Mouse (Mus musculus) neural tube, embryonic 11.5 days (tissue): ENCODE data around the gene Gm6583. TPM values are rescaled to one million over a fixed set of nuclear protein-coding genes. Genes with fewer than 3 reads are reported as not detected.

Source experiments
- ATAC-seq: fragments of 200-750 bp; cut with Nextera tagmentation; 2 replicates; pipeline ENCODE4 v1.8.0; 2017; ENCODE audit warnings: moderate number of reproducible peaks, mild to moderate bottlenecking, moderate TSS enrichment, moderate library complexity; ENCODE audit not compliant: insufficient read depth, low FRiP score, low TSS enrichment
- DNase-seq: peaks from one replicate; pipeline ENCODE4 v3.0.0-alpha.2; 2015; ENCODE audit warnings: low spot score
- H3K27ac ChIP-seq: fragments of 300-500 bp; sonication (generic); 2 replicates; pipeline ENCODE4 v1.5.1; 2014; ENCODE audit warnings: low read depth, mild to moderate bottlenecking, low read length
- H3K27me3 ChIP-seq: fragments of 300-500 bp; sonication (generic); 2 replicates; pipeline ENCODE4 v1.6.1; 2014; ENCODE audit warnings: mild to moderate bottlenecking, low read length, mixed read lengths; ENCODE audit not compliant: control insufficient read depth, insufficient read depth
- H3K36me3 ChIP-seq: fragments of 300-500 bp; sonication (generic); 2 replicates; pipeline ENCODE4 v1.6.1; 2014; ENCODE audit warnings: mild to moderate bottlenecking, low read length, moderate library complexity, mixed read lengths; ENCODE audit not compliant: control insufficient read depth, insufficient read depth
- H3K4me1 ChIP-seq: fragments of 300-500 bp; sonication (generic); 2 replicates; pipeline ENCODE4 v1.6.1; 2014; ENCODE audit warnings: low read length, mixed read lengths; ENCODE audit not compliant: control insufficient read depth, insufficient read depth
- H3K4me2 ChIP-seq: fragments of 300-500 bp; sonication (generic); 2 replicates; pipeline ENCODE4 v1.6.1; 2014; ENCODE audit warnings: low read depth, mild to moderate bottlenecking, moderate library complexity
- H3K4me3 ChIP-seq: fragments of 300-500 bp; sonication (generic); 2 replicates; pipeline ENCODE4 v1.5.1; 2014; ENCODE audit warnings: low read depth, low read length
- H3K9ac ChIP-seq: fragments of 300-500 bp; sonication (generic); 2 replicates; pipeline ENCODE4 v1.6.1; 2014; ENCODE audit warnings: mild to moderate bottlenecking, low read length
- H3K9me3 ChIP-seq: fragments of 300-500 bp; sonication (generic); 2 replicates; pipeline ENCODE4 v1.6.1; 2016; ENCODE audit warnings: low read length; ENCODE audit not compliant: control insufficient read depth
- WGBS: fragments of 180-500 bp; shearing (Covaris S2); extraction: QIAGEN DNeasy Blood & Tissue Kit; methylation state at CpG from one replicate; pipeline ENCODE4 v1.1.7; 2014; 5-methylcytosine and 5-hydroxymethylcytosine counted together
- polyA plus RNA-seq: library from polyadenylated mRNA; unstranded; fragments of >200 nt; fragmentation: Nextera tagmentation; extraction: Ambion mirVana; gene quantifications from 2 replicates; pipeline ENCODE4 v1.2.1, GENCODE M21; 2014

Gm6583 gene
- polyA plus RNA-seq, 1 experiment from 2014 or later, result 0.20 TPM

DNA sequence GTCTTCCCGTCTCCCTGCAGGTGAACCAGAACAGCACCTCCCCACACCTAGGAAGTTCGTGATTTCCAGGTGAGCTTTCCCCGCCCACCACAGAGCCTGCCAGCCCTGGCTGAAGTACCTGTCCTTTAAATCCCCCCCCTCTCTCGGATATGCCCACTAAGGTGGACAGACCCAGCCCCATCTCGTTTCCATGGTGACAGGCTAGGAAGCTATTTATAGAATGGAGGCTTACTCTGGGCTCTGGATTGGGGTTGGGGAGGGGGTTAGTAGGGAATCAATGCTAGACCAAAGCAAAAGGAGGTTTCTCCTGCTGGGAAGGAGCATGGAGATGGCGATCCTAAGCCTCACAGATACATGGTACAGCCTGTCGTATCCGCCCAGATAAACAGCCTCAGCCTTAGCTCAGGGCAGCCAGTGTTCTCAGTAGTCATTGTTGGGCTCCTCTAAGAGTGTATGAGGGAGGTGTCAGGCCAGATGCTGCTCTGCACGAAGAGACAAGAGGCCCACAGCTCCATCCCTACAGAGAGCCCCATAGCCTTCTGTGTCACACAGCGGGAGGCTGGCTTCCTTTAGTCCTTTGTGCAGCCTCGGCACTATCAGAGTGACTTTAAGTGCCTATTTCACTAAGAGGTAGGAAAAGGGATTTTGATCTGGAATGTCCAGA is 42.5 kb downstream of the Gm6583 start:
- Histone ChIP-seq H3K9me3 (no peaks in the 10 kb centered on the region), H3K36me3 (peaks cover 8% of the 10 kb centered on the region), H3K4me3 (no peak overlapping the region), H3K9ac (no peak overlapping the region), H3K4me1 (no peaks in the 10 kb centered on the region), H3K27me3 (no peaks in the 10 kb centered on the region), H3K27ac (no peak overlapping the region), H3K4me2 (no peak overlapping the region)
- ATAC-seq (no peak), DNase-seq (no peak)
- 75% methylated on average over 11 of the region's 11 CpGs for WGBS

DNA sequence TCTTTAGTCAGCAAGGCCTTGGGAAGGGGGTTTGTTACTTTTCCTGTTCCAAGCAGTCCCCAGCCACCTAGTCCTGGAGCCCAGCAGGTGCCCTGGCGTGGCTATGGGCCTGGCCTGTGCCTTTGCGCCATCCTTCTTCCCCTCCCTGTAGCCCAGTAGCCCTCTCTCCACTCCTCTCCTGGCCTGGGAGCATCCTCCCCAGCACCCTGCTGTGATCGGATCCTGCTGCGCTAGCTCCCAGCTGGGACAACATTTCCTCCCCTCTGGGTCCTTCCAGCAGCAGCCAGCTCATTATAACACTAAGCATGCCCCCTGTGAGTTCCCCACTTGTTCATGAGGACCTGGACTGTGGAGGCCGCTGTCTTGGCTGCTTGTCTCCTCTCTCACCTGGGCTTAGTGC is 50.0 kb downstream of the Gm6583 start:
- H3K9ac ChIP-seq, result no peak overlapping the region
- no peak overlapping the region for H3K27ac ChIP-seq
- no peaks in the 10 kb centered on the region for H3K9me3 ChIP-seq
- 63% methylated on average over 5 of the region's 5 CpGs for WGBS
- no peak for DNase-seq
- H3K4me1 ChIP-seq, result no peaks in the 10 kb centered on the region
- H3K27me3 ChIP-seq, result no peaks in the 10 kb centered on the region
- no peak overlapping the region for H3K4me3 ChIP-seq
- H3K36me3 ChIP-seq, result peaks cover 11% of the 10 kb centered on the region
- no peak for ATAC-seq
- no peak overlapping the region for H3K4me2 ChIP-seq

Other genes with a start within 250 kb of the Gm6583 start
- gene Cryba4, start 103.5 kb downstream of the Gm6583 start, polyA plus RNA-seq, result 0.53 and 1.3 TPM in 2 replicates
- 0.53 and 0.90 TPM in 2 replicates for gene Crybb1, start 100.2 kb downstream of the Gm6583 start, polyA plus RNA-seq
- 28.6 and 30.0 TPM in 2 replicates for gene Tpst2, start 79.3 kb downstream of the Gm6583 start, polyA plus RNA-seq
- gene Tfip11, start 29.7 kb downstream of the Gm6583 start, polyA plus RNA-seq, result 30.6 and 32.9 TPM in 2 replicates
- 58.8 and 64.4 TPM in 2 replicates for gene Srrd, start 13.0 kb downstream of the Gm6583 start, polyA plus RNA-seq
- 30.9 and 31.0 TPM in 2 replicates for gene Hps4, start 12.9 kb downstream of the Gm6583 start, polyA plus RNA-seq
- gene Asphd2, start 38.8 kb upstream of the Gm6583 start, polyA plus RNA-seq, result 39.2 and 46.3 TPM in 2 replicates
- 0.16 TPM in 1 of 2 replicates, not detected in the other for gene Gm6588, start 93.4 kb upstream of the Gm6583 start, polyA plus RNA-seq
- 4.7 and 4.8 TPM in 2 replicates for gene Sez6l, start 221.2 kb upstream of the Gm6583 start, polyA plus RNA-seq